Mouse (Mus musculus) C2C12 (cell line): ENCODE results near the gene Car14.

ENCODE experiments used
- CEBPB ChIP-seq: IDR thresholded peaks from one replicate; pipeline ENCODE4 v1.6.1; 2011; ENCODE audit warnings: low read depth, mild to moderate bottlenecking, control low read depth, moderate library complexity
- CTCF ChIP-seq: IDR thresholded peaks from one replicate; pipeline ENCODE4 v1.5.1; 2011; ENCODE audit not compliant: control insufficient read depth, insufficient read depth, insufficient read length
- FOSL1 ChIP-seq: IDR thresholded peaks from one replicate; pipeline ENCODE4 v1.8.0; 2011; ENCODE audit warnings: mild to moderate bottlenecking, low read length; ENCODE audit not compliant: poor library complexity, insufficient read depth, severe bottlenecking
- MAX ChIP-seq: IDR thresholded peaks from one replicate; pipeline ENCODE4 v1.6.1; 2011; ENCODE audit warnings: mild to moderate bottlenecking, control low read depth
- MYOD1 ChIP-seq: IDR thresholded peaks from one replicate; pipeline ENCODE4 v1.6.1; 2011; ENCODE audit warnings: low read depth; ENCODE audit not compliant: control insufficient read depth, insufficient read length
- MYOG ChIP-seq: IDR thresholded peaks from one replicate; pipeline ENCODE4 v1.6.1; 2011; ENCODE audit not compliant: control insufficient read depth, insufficient read length; ENCODE audit errors: extremely low read depth
- USF1 ChIP-seq: IDR thresholded peaks from one replicate; pipeline ENCODE4 v1.6.1; 2011; ENCODE audit warnings: low read depth, mild to moderate bottlenecking, control low read depth, moderate library complexity

GRCm38 (mm10) chr3:95899800-95900524 is 4.5 kb downstream of the Car14 start:
- TF ChIP-seq CTCF = no peak
- no peak for TF ChIP-seq MAX
- TF ChIP-seq USF1 = no peak
- no peak for TF ChIP-seq CEBPB
- TF ChIP-seq MYOD1 = no peak
- TF ChIP-seq FOSL1 = no peak
- no peak for TF ChIP-seq MYOG
